Mouse (Mus musculus) lung, adult 2 months (tissue): Measurements from ENCODE around the gene Snw1. TPM values are rescaled to one million over a fixed set of nuclear protein-coding genes. Genes with fewer than 3 reads are reported as not detected.

Experiments used
- DNase-seq: peaks from one replicate; pipeline ENCODE4 v3.0.0; 2022
- H3K4me1 ChIP-seq: fragments of 200-500 bp; 2 replicates; pipeline ENCODE4 v1.6.1; 2011; ENCODE audit warnings: low read length; ENCODE audit not compliant: control insufficient read depth, insufficient read depth
- H3K4me3 ChIP-seq: fragments of 200-500 bp; replicated peaks from 2 replicates; pipeline ENCODE3; 2011; ENCODE audit warnings: low read depth, mild to moderate bottlenecking, control low read depth, low read length; ENCODE audit errors: extremely low read depth
- CTCF ChIP-seq: fragments of 200-500 bp; IDR thresholded peaks from 2 replicates; pipeline ENCODE4 v1.5.1; 2011; ENCODE audit warnings: mild to moderate bottlenecking, low read length, control low read depth; ENCODE audit not compliant: insufficient read depth
- POLR2A ChIP-seq: fragments of 200-500 bp; IDR thresholded peaks from 2 replicates; pipeline ENCODE4 v1.6.1; 2011; ENCODE audit warnings: low read depth, mild to moderate bottlenecking, control low read depth, low read length, borderline replicate concordance; ENCODE audit errors: extremely low read depth
- WGBS: fragments of 180-500 bp; shearing (Covaris S2); methylation state at CpG from one replicate; pipeline ENCODE4 v1.1.7; 2018; 5-methylcytosine and 5-hydroxymethylcytosine counted together
- polyA plus RNA-seq: library from polyadenylated mRNA; depleted of rRNA; stranded (reverse); fragments of >200 nt; gene quantifications from 2 replicates; pipeline ENCODE4 v1.2.3, GENCODE M21; 2012

Snw1 gene
- polyA plus RNA-seq, 1 experiment: 11.0 TPM

- WGBS: 82% methylated on average over 9 of the region's 9 CpGs
- TF ChIP-seq CTCF (no peak), POLR2A (no peak)
- peaks cover 2% of the 10 kb centered on the region for H3K4me1 ChIP-seq
- no peak for DNase-seq
- H3K4me3 ChIP-seq: no peak overlapping the region
These were observed 22.6 kb downstream of the Snw1 start for GRCm38 (mm10) chr12:87449456-87449855.

DNA sequence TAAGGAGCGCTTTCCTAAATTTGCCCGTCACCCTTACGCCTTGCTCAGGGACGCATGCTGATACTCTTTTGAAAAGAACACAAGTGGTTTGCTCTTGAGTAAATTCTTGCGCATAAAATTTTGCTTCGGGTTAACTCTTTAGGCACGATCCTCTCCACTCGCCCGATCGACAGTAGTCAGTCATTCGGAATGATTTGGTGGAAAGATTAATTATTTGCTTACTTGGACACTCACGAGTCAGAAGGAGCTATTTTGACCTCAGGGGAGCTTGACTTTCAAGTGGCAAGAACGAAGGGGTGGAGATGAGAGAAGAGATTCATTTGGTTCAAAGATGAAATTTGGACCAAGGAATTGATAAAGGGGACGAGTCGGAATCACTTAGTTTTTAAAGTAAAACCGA is 27.9 kb downstream of the Snw1 start:
- 1% methylated on average over 16 of the region's 16 CpGs for WGBS
- no peak for TF ChIP-seq CTCF
- TF ChIP-seq POLR2A: no peak
- peak overlapping the region; percentile 51 for H3K4me3 ChIP-seq
- DNase-seq: no peak
- H3K4me1 ChIP-seq: peaks cover 12% of the 10 kb centered on the region

GRCm38 (mm10) chr12:87443700-87444122 is 28.4 kb downstream of the Snw1 start, which contains the start of the genes Slirp and Alkbh1:
Slirp (plus strand) TSS chr12:87443896.
Alkbh1 (minus strand) TSS chr12:87444017.
- Histone ChIP-seq H3K4me3 (peak within 1 kb of the TSS; percentile 74), H3K4me1 (peaks cover 12% of the 10 kb centered on the region)
- TF ChIP-seq CTCF (no peak), POLR2A (peak; percentile 82; the same call in 1 of the 2 replicates)
- WGBS: under 1% methylated on average over 28 of the region's 28 CpGs
- peak; percentile 89 for DNase-seq

DNA sequence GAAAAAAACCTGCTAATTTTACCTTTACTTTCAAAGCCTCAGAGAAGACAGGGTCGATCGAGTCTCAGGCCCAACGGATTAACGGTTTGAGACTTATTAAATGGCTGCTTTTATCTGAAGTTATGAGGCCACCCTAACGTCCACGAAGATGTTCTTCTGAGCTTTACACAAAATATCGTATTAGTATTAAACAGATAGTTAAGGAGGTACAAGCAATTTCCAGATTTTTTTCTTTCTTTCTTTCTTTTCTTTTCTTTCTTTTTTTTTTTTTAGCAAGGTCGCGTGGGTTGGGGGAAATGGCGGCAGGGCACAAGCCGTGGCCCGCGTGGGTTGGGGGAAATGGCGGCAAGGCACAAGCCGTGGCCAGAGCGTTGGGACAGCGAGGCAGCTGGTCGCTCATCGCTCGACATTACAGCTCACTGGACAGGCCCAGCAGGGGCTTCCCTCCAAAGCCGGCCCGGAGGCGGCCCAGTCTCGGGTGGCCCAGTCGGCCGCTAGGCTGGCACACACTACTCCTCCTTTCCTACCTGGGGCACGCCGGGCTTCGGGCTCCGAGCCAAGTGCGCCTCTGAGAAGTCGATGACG is 28.9 kb downstream of the Snw1 start:
- no peak for TF ChIP-seq POLR2A
- TF ChIP-seq CTCF: no peak
- H3K4me3 ChIP-seq: peak overlapping the region; percentile 74
- DNase-seq: no peak
- H3K4me1 ChIP-seq: peaks cover 12% of the 10 kb centered on the region
- WGBS: under 1% methylated on average over 33 of the region's 33 CpGs

GRCm38 (mm10) chr12:87442177-87443114 is 29.6 kb downstream of the Snw1 start:
- no peak for TF ChIP-seq POLR2A
- no peak for TF ChIP-seq CTCF
- no peak for DNase-seq
- 17% methylated on average over 12 of the region's 12 CpGs for WGBS
- Histone ChIP-seq H3K4me1 (peaks cover 12% of the 10 kb centered on the region), H3K4me3 (peak overlapping the region; percentile 74)

DNA sequence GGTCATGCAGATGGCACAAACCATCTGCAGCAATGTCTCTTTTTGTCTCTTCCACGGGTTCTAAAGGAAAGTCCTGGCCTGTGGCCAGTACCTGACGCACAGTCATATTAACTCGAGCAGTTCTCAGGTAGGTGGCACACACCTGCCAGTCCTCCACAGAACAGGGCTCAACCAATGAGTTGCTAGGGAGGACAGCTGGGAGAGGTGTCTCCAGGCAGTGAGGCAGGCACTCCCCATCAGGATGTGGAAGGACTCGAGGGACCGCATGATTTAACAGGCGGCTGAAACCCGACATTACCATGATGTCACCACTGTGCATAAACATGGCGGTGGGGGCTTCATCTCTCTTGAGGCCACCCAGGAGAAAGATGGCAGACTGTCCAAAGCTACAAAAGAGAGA is 43.2 kb downstream of the Snw1 start:
- 75% methylated on average over 8 of the region's 8 CpGs for WGBS
- TF ChIP-seq CTCF (no peak), POLR2A (no peak)
- DNase-seq: no peak
- no peak overlapping the region for H3K4me3 ChIP-seq
- no peaks in the 10 kb centered on the region for H3K4me1 ChIP-seq

DNA sequence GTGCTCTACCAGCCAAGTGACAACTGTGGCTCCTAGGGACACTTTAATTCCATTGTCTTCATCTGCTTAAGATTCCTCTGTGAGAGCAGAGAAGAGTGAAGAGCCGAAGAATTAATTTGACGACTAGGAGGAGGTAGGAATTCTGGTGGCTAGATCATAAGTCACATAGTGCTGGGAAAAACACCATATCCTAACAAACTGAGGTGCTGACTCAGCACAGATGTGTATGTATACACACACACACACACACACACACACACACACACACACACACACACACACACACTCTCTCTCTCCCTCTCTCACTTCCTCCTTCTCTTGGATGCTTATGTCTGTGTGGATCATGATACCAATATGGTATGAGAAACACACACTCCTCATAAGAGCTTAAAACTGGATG is 43.8 kb downstream of the Snw1 start:
- WGBS: 88% methylated on average over 2 of the region's 2 CpGs

DNA sequence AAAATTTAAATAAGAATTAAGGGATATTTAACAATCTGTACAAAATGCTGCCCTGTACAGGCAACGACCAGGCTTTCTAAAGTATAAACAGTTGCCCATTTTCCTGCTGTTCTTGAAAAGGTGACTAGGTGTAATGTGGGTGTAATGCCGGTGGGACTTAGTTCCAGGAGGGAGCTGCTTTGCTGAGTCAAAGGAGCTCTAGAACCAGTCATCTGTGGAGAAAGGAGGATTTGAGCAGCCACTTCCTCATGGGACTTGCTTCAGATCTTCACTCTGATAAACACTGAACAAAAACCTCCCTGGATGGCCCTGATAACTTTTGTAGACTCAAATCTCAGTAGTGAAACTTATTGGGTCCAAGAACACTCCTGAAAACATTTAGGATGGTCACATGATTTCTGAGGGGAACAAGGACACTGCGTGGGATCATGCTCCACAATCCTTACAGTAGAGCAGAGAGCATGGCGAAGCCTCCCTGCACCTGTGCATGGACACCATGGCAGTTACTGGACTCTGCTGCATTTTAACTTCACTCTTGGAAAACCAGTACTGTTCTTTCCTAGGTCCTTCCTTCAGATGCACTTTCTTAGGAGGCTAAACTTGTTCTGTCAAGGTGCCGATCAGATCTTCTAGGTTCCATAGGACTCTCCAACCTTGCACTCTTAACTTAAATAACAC is 45.6 kb downstream of the Snw1 start:
- 92% methylated on average over 5 of the region's 5 CpGs for WGBS
- TF ChIP-seq POLR2A (no peak), CTCF (no peak)
- Histone ChIP-seq H3K4me3 (no peak overlapping the region), H3K4me1 (no peaks in the 10 kb centered on the region)
- no peak for DNase-seq

More for the DNA sequence above, 43.8 kb downstream of the Snw1 start:
- no peaks in the 10 kb centered on the region for H3K4me1 ChIP-seq
- TF ChIP-seq CTCF: no peak
- no peak for TF ChIP-seq POLR2A
- no peak overlapping the region for H3K4me3 ChIP-seq
- no peak for DNase-seq

GRCm38 (mm10) chr12:87424516-87424915 is 47.6 kb downstream of the Snw1 start:
- H3K4me3 ChIP-seq: no peak overlapping the region
- no peak for TF ChIP-seq POLR2A
- no peak for TF ChIP-seq CTCF
- WGBS: 59% methylated on average over 3 of the region's 3 CpGs
- no peaks in the 10 kb centered on the region for H3K4me1 ChIP-seq
- DNase-seq: no peak
